10 mouse cellular contexts compared by ENCODE assay signal in genomic region chr2:104491221-104491795, GRCm38 (mm10). TPM values are rescaled to one million over a fixed set of nuclear protein-coding genes. Genes with fewer than 3 reads are reported as not detected.
DNase-seq lines count a peak whose midpoint lies in the region; ATAC-seq and TF ChIP-seq lines count a peak whose summit lies in the region.
"Had no signal": no experiment of that assay in that cellular context is flagged by ENCODE, and none has a peak within 500 bp of the region (broad histone marks: within the 10 kb centered on the region; RNA-seq: fewer than 3 reads in every experiment).

No protein-coding gene starts in this region.

- H3K27me3 ChIP-seq in heart, embryonic 13.5 days (replicated peaks) = no peaks in the 10 kb centered on the region
- no peaks in the 10 kb centered on the region for H3K27me3 ChIP-seq in lung, postnatal 0 days (replicated peaks; ENCODE audit: insufficient read depth, low read length)
- no peaks in the 10 kb centered on the region for H3K27me3 ChIP-seq in hindbrain, embryonic 16.5 days (replicated peaks; ENCODE audit: control insufficient read depth, insufficient read depth, low read length)
- no peaks in the 10 kb centered on the region for H3K27me3 ChIP-seq in neural tube, embryonic 14.5 days (ENCODE audit: control insufficient read depth, insufficient read depth, low read length)

- no peak for TF ChIP-seq CTCF in lung, postnatal 0 days (IDR thresholded peaks at IDR 0.05)

- DNase-seq in heart, adult 18-20 months = no peak
- no peak for DNase-seq in lung, postnatal 0 days (ENCODE audit: low spot score)
- no peak for DNase-seq in lung, postnatal 10 days
- no peak for DNase-seq in layer of hippocampus, postnatal 25 days (ENCODE audit: extremely low spot score in 1 of 2, low spot score in 1 of 2)
- DNase-seq: adrenal gland, postnatal 36 days had no signal

- 35% methylated on average over 2 of the region's 2 CpGs for WGBS in heart, embryonic 13.5 days
- 23% methylated on average over 2 of the region's 2 CpGs for WGBS in lung, postnatal 0 days
- WGBS in hindbrain, embryonic 16.5 days = 40% methylated on average over 2 of the region's 2 CpGs
- 35% methylated on average over 2 of the region's 2 CpGs for WGBS in neural tube, embryonic 14.5 days

- H3K36me3 ChIP-seq in heart, embryonic 13.5 days = no peaks in the 10 kb centered on the region
- H3K36me3 ChIP-seq in lung, postnatal 0 days (ENCODE audit: insufficient read depth, low read length) = no peaks in the 10 kb centered on the region
- H3K36me3 ChIP-seq in hindbrain, embryonic 16.5 days (ENCODE audit: control insufficient read depth, insufficient read depth, low read length) = no peaks in the 10 kb centered on the region
- no peaks in the 10 kb centered on the region for H3K36me3 ChIP-seq in neural tube, embryonic 14.5 days (ENCODE audit: control insufficient read depth, insufficient read depth, low read length)

- ATAC-seq in heart, embryonic 13.5 days (ENCODE audit: extremely low read depth, insufficient number of reproducible peaks, low FRiP score, low TSS enrichment) = no peak
- no peak for ATAC-seq in lung, postnatal 0 days
- ATAC-seq in hindbrain, embryonic 16.5 days = no peak
- ATAC-seq in neural tube, embryonic 14.5 days (ENCODE audit: low read depth) = no peak
- ATAC-seq in CD4-positive, CD25-positive, alpha-beta regulatory T cell, adult 4 months = no peak

- peak overlapping the region; percentile 71 for H3K27ac ChIP-seq in heart, embryonic 13.5 days (replicated peaks)
- H3K27ac ChIP-seq in lung, postnatal 0 days (ENCODE audit: low read length) = no peak overlapping the region
- no peak overlapping the region for H3K27ac ChIP-seq in hindbrain, embryonic 16.5 days (ENCODE audit: low read depth, low read length)
- no peak overlapping the region for H3K27ac ChIP-seq in neural tube, embryonic 14.5 days (ENCODE audit: low read depth, low read length)
- H3K27ac ChIP-seq: macrophage had no signal

- peak overlapping the region; percentile 80 for H3K9ac ChIP-seq in heart, embryonic 13.5 days
- H3K9ac ChIP-seq in lung, postnatal 0 days (replicated peaks; ENCODE audit: low read depth) = no peak overlapping the region
- no peak overlapping the region for H3K9ac ChIP-seq in hindbrain, embryonic 16.5 days (ENCODE audit: low read depth, low read length)
- no peak overlapping the region for H3K9ac ChIP-seq in neural tube, embryonic 14.5 days (replicated peaks; ENCODE audit: low read depth, low read length)

- TF ChIP-seq EP300 in lung, postnatal 0 days (IDR thresholded peaks at IDR 0.05) = no peak

- H3K4me2 ChIP-seq in heart, embryonic 13.5 days = peak overlapping the region; percentile 67
- peak overlapping the region; percentile 32 for H3K4me2 ChIP-seq in lung, postnatal 0 days (replicated peaks; ENCODE audit: low read depth, low read length)
- H3K4me2 ChIP-seq in hindbrain, embryonic 16.5 days (ENCODE audit: low read length) = peak overlapping the region; percentile 24; the same call in 1 of the 2 replicates
- H3K4me2 ChIP-seq in neural tube, embryonic 14.5 days (ENCODE audit: low read depth, low read length) = peak overlapping the region; percentile 6; the same call in 1 of the 2 replicates

- H3K9me3 ChIP-seq in heart, embryonic 13.5 days = no peaks in the 10 kb centered on the region
- no peaks in the 10 kb centered on the region for H3K9me3 ChIP-seq in lung, postnatal 0 days (ENCODE audit: low read length)
- H3K9me3 ChIP-seq in hindbrain, embryonic 16.5 days (ENCODE audit: control insufficient read depth, low read length) = no peaks in the 10 kb centered on the region
- H3K9me3 ChIP-seq in neural tube, embryonic 14.5 days (ENCODE audit: control insufficient read depth, low read length) = no peaks in the 10 kb centered on the region

- peak overlapping the region; percentile 45 for H3K4me3 ChIP-seq in heart, embryonic 13.5 days
- no peak overlapping the region for H3K4me3 ChIP-seq in lung, postnatal 0 days (ENCODE audit: low read depth, low read length)
- H3K4me3 ChIP-seq in hindbrain, embryonic 16.5 days (ENCODE audit: low read length) = no peak overlapping the region
- no peak overlapping the region for H3K4me3 ChIP-seq in neural tube, embryonic 14.5 days (ENCODE audit: low read depth, low read length)

- peaks cover 52% of the 10 kb centered on the region for H3K4me1 ChIP-seq in heart, embryonic 13.5 days
- peaks cover 11% of the 10 kb centered on the region; the same call in 1 of the 2 replicates for H3K4me1 ChIP-seq in lung, postnatal 0 days (ENCODE audit: insufficient read depth, low read depth, low read length)
- peaks cover 9% of the 10 kb centered on the region for H3K4me1 ChIP-seq in hindbrain, embryonic 16.5 days (ENCODE audit: control insufficient read depth, insufficient read depth, low read depth, low read length)
- peaks cover 10% of the 10 kb centered on the region; the same call in 1 of the 2 replicates for H3K4me1 ChIP-seq in neural tube, embryonic 14.5 days (ENCODE audit: control insufficient read depth, insufficient read depth, low read length)

RNA-seq across cellular contexts. Expression of gene Hipk3, which starts 2.9 kb away (rescaled TPM):
- 29.9 and 30.6 TPM in 2 replicates for polyA plus RNA-seq in heart, embryonic 13.5 days (2015; fragmentation: Nextera tagmentation; extraction: Ambion mirVana)
- total RNA-seq in heart, adult 18-20 months (2021) = 100 to 1,000 TPM; 209 to 220 TPM
- 17.5 and 18.4 TPM in 2 replicates for polyA plus RNA-seq in lung, postnatal 0 days (2015; fragmentation: Nextera tagmentation; extraction: Ambion mirVana)
- polyA plus RNA-seq in hindbrain, embryonic 16.5 days (2015; fragmentation: Nextera tagmentation; extraction: Ambion mirVana) = 6.1 and 7.7 TPM in 2 replicates
- 11.8 and 14.8 TPM in 2 replicates for polyA plus RNA-seq in neural tube, embryonic 14.5 days (2014; fragmentation: Nextera tagmentation; extraction: Ambion mirVana)
- total RNA-seq in layer of hippocampus, postnatal 25 days (2021) = 10 to 100 TPM; 58.8 to 60.0 TPM
- polyA plus RNA-seq in CD4-positive, CD25-positive, alpha-beta regulatory T cell, adult 4 months (2017; shearing (Covaris generic)) = 10 to 100 TPM in 1 of 2 experiments, 1 to 10 TPM in 1; 6.5 to 15.7 TPM

Comparison
In these comparisons a context has a peak if more than half of its experiments do, and no peak if none do; other contexts are left out.
1. H3K4me2 ChIP-seq: peak in every context shown above with its lines; median percentile 67 in heart, embryonic 13.5 days; 32 in lung, postnatal 0 days; 24 in hindbrain, embryonic 16.5 days; 6 in neural tube, embryonic 14.5 days.